Mouse (Mus musculus) kidney, postnatal 4 days (tissue): ENCODE measurements around the gene Swt1.
A peak's percentile ranks its signal among the peaks of the same experiment; 100 is the strongest.
"Not testable (repeated sequence)": the region's sequence is repeated elsewhere in the genome, so short reads cannot be mapped to it uniquely, and the experiment has no call there.

ENCODE experiments used
- DNase-seq, 2 experiments: peaks; one replicate each; pipeline ENCODE4 v3.0.0; 2021; ENCODE audit warnings: mixed read lengths in 2 of 2

Swt1 gene

GRCm38 (mm10) chr1:151428263-151429221 lies at the start of gene Swt1, which contains the start of gene Trmt1l:
TSS of gene Swt1 (minus strand) at chr1:151428455.
TSS of gene Trmt1l (plus strand) at chr1:151428542.
- DNase-seq, result peak; percentile 96 to 98

GRCm38 (mm10) chr1:151472386-151472785 lies 44.1 kb upstream of the Swt1 start:
- not testable (repeated sequence) for DNase-seq

GRCm38 (mm10) chr1:151471429-151471828 lies 43.2 kb upstream of the Swt1 start:
- DNase-seq, result no peak

- no peak for DNase-seq
Observed at GRCm38 (mm10) chr1:151466571-151466970, 38.3 kb upstream of the Swt1 start.

GRCm38 (mm10) chr1:151464914-151465313 lies 36.7 kb upstream of the Swt1 start:
- peak in 1 of 2 experiments; percentile 40 for DNase-seq

- peak in 1 of 2 experiments; percentile 22 for DNase-seq
Observed at GRCm38 (mm10) chr1:151461265-151461664, 33.0 kb upstream of the Swt1 start.

- DNase-seq, result no peak
Observed at GRCm38 (mm10) chr1:151457087-151457486, 28.8 kb upstream of the Swt1 start.

GRCm38 (mm10) chr1:151451946-151452345 lies 23.7 kb upstream of the Swt1 start:
- no peak for DNase-seq

GRCm38 (mm10) chr1:151450851-151451250 lies 22.6 kb upstream of the Swt1 start:
- DNase-seq, result no peak

GRCm38 (mm10) chr1:151449866-151450265 lies 21.6 kb upstream of the Swt1 start:
- DNase-seq, result no peak

GRCm38 (mm10) chr1:151435431-151435830 lies 7.2 kb upstream of the Swt1 start:
- no peak for DNase-seq

- no peak for DNase-seq
Observed at GRCm38 (mm10) chr1:151429316-151429715, 1.1 kb upstream of the Swt1 start.

GRCm38 (mm10) chr1:151427888-151428262 lies 380 bp downstream of the Swt1 start:
- DNase-seq, result no peak

- DNase-seq, result no peak
Observed at GRCm38 (mm10) chr1:151426947-151427600, 1.2 kb downstream of the Swt1 start.

GRCm38 (mm10) chr1:151422178-151422577 lies 6.1 kb downstream of the Swt1 start:
- no peak for DNase-seq

- no peak for DNase-seq
Observed at GRCm38 (mm10) chr1:151409827-151410226, 18.4 kb downstream of the Swt1 start.

- peak; percentile 56 for DNase-seq
Observed at GRCm38 (mm10) chr1:151390029-151390428, 38.2 kb downstream of the Swt1 start.

- no peak for DNase-seq
Observed at GRCm38 (mm10) chr1:151377353-151377752, 50.9 kb downstream of the Swt1 start.

- DNase-seq, result no peak
Observed at GRCm38 (mm10) chr1:151372823-151373222, 55.4 kb downstream of the Swt1 start.

GRCm38 (mm10) chr1:151371543-151371942 lies 56.7 kb downstream of the Swt1 start:
- DNase-seq, result no peak

- DNase-seq, result no peak
Observed at GRCm38 (mm10) chr1:151370573-151370972, 57.7 kb downstream of the Swt1 start.

GRCm38 (mm10) chr1:151368444-151368843 lies 59.8 kb downstream of the Swt1 start:
- no peak for DNase-seq

- DNase-seq, result no peak
Observed at GRCm38 (mm10) chr1:151367721-151368324, 60.4 kb downstream of the Swt1 start.
